Mouse (Mus musculus) hindbrain, embryonic 13.5 days (tissue): ENCODE results near the gene Tubb5. TPM values are rescaled to one million over a fixed set of nuclear protein-coding genes. Genes with fewer than 3 reads are reported as not detected.
"Not testable (repeated sequence)": the region's sequence is repeated elsewhere in the genome, so short reads cannot be mapped to it uniquely, and the experiment has no call there.

ENCODE experiments used
- ATAC-seq: fragments of 200-750 bp; cut with Nextera tagmentation; 2 replicates; pipeline ENCODE4 v1.8.0; 2017; ENCODE audit warnings: moderate TSS enrichment; ENCODE audit not compliant: low FRiP score
- H3K27ac ChIP-seq: fragments of 300-500 bp; sonication (generic); 2 replicates; pipeline ENCODE4 v1.5.1; 2015; ENCODE audit warnings: inconsistent platforms, mild to moderate bottlenecking, moderate library complexity
- H3K27me3 ChIP-seq: fragments of 300-500 bp; sonication (generic); 2 replicates; pipeline ENCODE4 v1.6.1; 2015; ENCODE audit warnings: mild to moderate bottlenecking, inconsistent platforms
- H3K36me3 ChIP-seq: fragments of 300-500 bp; sonication (generic); 2 replicates; pipeline ENCODE4 v1.6.1; 2015; ENCODE audit warnings: mild to moderate bottlenecking, inconsistent platforms
- H3K4me1 ChIP-seq: fragments of 300-500 bp; sonication (generic); replicated peaks from 2 replicates; pipeline ENCODE4 v1.6.1; 2015; ENCODE audit warnings: inconsistent platforms
- H3K4me2 ChIP-seq: fragments of 300-500 bp; sonication (generic); 2 replicates; pipeline ENCODE4 v1.6.1; 2015; ENCODE audit warnings: inconsistent platforms, mild to moderate bottlenecking, moderate library complexity
- H3K4me3 ChIP-seq: fragments of 300-500 bp; sonication (generic); 2 replicates; pipeline ENCODE4 v1.5.1; 2015; ENCODE audit warnings: mild to moderate bottlenecking, inconsistent platforms
- H3K9ac ChIP-seq: fragments of 300-500 bp; sonication (generic); 2 replicates; pipeline ENCODE4 v1.6.1; 2015; ENCODE audit warnings: mild to moderate bottlenecking, inconsistent platforms
- H3K9me3 ChIP-seq: fragments of 300-500 bp; sonication (generic); 2 replicates; pipeline ENCODE4 v1.6.1; 2016; ENCODE audit warnings: inconsistent platforms
- WGBS: fragments of 180-500 bp; shearing (Covaris S2); methylation state at CpG from one replicate; pipeline ENCODE4 v1.1.7; 2015; 5-methylcytosine and 5-hydroxymethylcytosine counted together
- polyA plus RNA-seq: library from polyadenylated mRNA; unstranded; fragments of >200 nt; fragmentation: Nextera tagmentation; extraction: Ambion mirVana; gene quantifications from 2 replicates; pipeline ENCODE4 v1.2.1, GENCODE M21; 2015

Gene Tubb5
- polyA plus RNA-seq, 1 experiment from 2014 or later, result 1,714 TPM

DNA sequence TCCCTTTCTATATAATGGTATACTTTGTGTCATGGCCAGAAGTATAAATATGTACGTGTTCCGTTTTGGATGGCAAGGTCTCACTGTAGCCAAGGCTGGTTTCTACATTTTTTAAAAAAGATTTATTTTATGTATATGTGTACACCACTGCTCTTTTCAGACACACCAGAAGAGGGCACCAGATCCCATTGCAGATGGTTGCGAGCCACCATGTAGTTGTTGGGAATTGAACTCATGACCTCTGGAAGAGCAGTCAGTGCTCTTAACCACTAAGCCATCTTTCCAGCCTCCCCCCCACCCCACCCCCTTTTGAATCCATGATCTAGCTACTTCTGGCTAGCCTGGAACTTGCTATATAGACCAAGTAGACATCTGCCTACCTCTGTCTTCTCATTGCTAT is 5.4 kb upstream of the Tubb5 start:
- 96% methylated on average over 3 of the region's 3 CpGs for WGBS
- no peak for ATAC-seq
- H3K4me1 ChIP-seq, result peaks cover 31% of the 10 kb centered on the region

DNA sequence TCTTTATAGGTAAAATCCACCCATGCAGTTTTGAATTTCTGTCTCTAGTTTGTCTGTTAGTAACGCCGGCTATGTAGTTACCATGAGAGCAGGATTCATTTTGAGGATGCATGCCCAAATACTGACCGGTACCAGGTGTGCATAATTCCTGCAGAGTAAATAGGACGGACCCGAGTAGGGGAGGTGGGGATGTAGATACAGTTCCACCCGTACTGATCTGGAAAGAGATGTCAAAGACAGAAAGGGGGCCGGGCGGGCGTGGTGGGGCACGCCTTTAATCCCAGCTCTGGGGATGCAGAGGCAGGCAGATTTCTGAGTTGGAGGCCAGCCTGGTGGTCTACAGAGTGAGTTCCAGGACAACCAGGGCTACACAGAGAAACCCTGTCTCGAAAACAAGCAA is 3.9 kb upstream of the Tubb5 start:
- Histone ChIP-seq H3K27ac (peak overlapping the region; percentile 78), H3K4me3 (peak overlapping the region; percentile 60), H3K9ac (peak overlapping the region; percentile 76), H3K4me2 (peak overlapping the region; percentile 75), H3K4me1 (peaks cover 31% of the 10 kb centered on the region), H3K36me3 (peaks cover 24% of the 10 kb centered on the region), H3K9me3 (no peaks in the 10 kb centered on the region), H3K27me3 (no peaks in the 10 kb centered on the region)
- ATAC-seq, result no peak
- WGBS, result 18% methylated on average over 11 of the region's 11 CpGs

More for the DNA sequence above, 5.4 kb upstream of the Tubb5 start:
- no peak overlapping the region for H3K27ac ChIP-seq
- H3K4me2 ChIP-seq, result no peak overlapping the region
- peaks cover 39% of the 10 kb centered on the region for H3K36me3 ChIP-seq
- no peaks in the 10 kb centered on the region for H3K27me3 ChIP-seq
- H3K9me3 ChIP-seq, result no peaks in the 10 kb centered on the region
- H3K4me3 ChIP-seq, result no peak overlapping the region
- H3K9ac ChIP-seq, result no peak overlapping the region

DNA sequence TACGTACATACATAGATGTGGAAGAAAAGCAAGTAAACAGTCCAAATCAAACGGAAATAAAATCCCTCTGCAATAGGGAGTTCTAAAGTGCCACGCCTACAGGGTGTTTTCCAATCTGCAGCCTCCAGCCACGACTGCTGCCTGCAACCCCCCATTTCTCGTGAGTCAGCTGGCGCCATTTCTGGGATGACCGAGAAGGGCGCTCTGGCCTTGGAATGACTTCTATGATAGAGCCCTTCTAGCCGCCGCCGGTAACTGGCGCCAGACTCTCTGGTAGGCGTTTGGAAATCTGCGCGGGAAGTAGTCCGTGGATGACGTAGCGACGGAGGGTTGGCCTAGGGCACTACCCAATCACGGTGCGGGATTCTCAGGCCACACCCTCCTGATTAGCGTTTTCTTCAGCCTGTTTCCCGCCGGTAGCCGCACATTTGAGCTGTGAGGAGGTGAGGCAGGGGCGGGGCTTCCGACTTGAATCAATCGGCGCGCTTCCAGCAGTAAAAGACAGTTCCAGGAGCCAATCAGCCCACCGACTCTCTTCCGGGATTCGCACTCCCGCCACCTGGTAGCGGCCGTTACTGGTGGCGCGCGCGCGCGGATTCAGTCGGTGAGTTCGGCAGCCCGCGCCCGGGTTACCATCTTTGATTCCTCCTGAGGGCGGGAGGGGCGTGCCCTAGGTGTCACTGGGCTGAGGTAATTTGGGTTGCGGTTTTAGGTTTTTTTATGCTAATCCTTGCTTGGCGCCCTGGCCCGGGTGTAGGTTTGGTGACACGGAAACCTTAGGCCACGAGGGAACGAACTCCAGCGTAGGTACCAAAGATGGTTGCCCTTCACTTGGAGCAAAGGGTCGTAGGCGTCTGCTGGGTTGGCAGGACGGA is 3.2 kb upstream of the Tubb5 start, which contains the start of gene Mdc1:
Gene Mdc1, plus strand, starts transcription at position 440 of the 875 bp plus-strand sequence.
- under 1% methylated on average over 59 of the region's 59 CpGs for WGBS
- peak; percentile 92 for ATAC-seq
- peak within 1 kb of the TSS; percentile 76 for H3K9ac ChIP-seq
- peaks cover 34% of the 10 kb centered on the region for H3K4me1 ChIP-seq
- no peaks in the 10 kb centered on the region for H3K27me3 ChIP-seq
- peak within 1 kb of the TSS; percentile 78 for H3K27ac ChIP-seq
- peak within 1 kb of the TSS; percentile 60 for H3K4me3 ChIP-seq
- H3K9me3 ChIP-seq, result no peaks in the 10 kb centered on the region
- peak within 1 kb of the TSS; percentile 75 for H3K4me2 ChIP-seq
- peaks cover 21% of the 10 kb centered on the region for H3K36me3 ChIP-seq

DNA sequence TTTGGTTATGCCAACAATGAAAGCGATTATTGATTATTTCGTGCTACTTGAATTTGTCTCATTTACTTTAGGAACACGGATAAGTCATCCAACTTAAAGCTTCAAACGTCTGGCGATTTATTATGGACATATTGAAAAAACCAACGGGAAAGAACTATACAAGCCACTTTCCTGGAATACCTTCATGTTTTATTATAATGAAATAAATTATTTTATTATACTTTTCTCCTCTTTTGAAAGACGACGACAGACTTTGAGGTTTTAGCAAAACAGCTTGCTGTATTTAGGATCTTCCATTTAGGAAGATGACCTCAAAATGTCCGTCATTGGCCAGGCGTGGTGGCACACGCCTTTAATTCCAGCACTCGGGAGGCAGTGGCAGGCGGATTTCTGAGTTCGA is 2.5 kb upstream of the Tubb5 start:
- no peaks in the 10 kb centered on the region for H3K27me3 ChIP-seq
- no peak for ATAC-seq
- peak overlapping the region; percentile 78; the same call in 1 of the 2 replicates for H3K27ac ChIP-seq
- peaks cover 21% of the 10 kb centered on the region for H3K36me3 ChIP-seq
- H3K4me1 ChIP-seq, result peaks cover 41% of the 10 kb centered on the region
- H3K4me3 ChIP-seq, result peak overlapping the region; percentile 35
- peak overlapping the region; percentile 46 for H3K4me2 ChIP-seq
- H3K9ac ChIP-seq, result 0 out of 2 replicates have a peak overlapping the region, but pooled peaks have one; percentile 39
- WGBS, result 59% methylated on average over 14 of the region's 14 CpGs
- H3K9me3 ChIP-seq, result no peaks in the 10 kb centered on the region

DNA sequence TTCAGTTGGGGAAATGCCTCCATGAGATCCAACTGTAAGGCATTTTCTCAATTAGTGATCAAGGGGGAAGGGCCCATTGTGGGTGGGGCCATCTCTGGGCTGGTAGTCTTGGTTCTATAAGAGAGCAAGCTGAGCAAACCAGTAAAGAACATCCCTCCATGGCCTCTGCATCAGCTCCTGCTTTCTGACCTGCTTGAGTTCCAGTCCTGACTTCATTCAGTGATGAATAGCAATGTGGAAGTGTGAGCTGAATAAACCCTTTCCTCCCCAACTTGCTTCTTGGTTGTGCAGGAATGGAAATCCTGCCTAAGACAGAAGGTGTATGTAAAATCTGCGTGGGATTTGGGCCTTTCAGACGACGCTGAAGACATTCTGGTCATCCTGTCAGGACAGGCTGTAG is 896 bp upstream of the Tubb5 start:
- 62% methylated on average over 3 of the region's 3 CpGs for WGBS
- not testable (repeated sequence) for H3K9me3 ChIP-seq, H3K27me3 ChIP-seq, ATAC-seq
- peak overlapping the region; percentile 67 for H3K4me2 ChIP-seq
- H3K4me1 ChIP-seq, result peaks cover 57% of the 10 kb centered on the region
- H3K9ac ChIP-seq, result peak overlapping the region; percentile 100
- H3K4me3 ChIP-seq, result peak overlapping the region; percentile 96
- H3K27ac ChIP-seq, result peak overlapping the region; percentile 99
- H3K36me3 ChIP-seq, result peaks cover 27% of the 10 kb centered on the region

DNA sequence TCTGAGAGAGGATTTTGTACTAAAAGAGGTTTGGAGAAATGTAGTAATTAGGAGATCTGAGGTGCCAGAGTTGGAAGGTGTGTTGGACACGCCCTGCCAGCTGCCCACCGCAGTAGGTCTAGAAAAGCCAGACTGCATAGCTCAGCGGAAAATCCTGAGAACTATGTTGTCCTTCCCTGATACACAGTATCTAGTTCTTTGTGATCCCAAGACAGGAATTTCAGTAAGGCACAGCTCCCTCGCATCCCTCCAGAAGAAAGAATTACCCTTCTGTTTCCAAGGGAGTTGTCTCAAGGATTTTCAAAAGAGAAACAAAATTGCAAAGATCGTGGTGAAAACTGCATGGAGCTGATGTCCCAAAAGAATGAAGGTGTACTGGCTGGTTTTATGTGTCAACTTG is 464 bp upstream of the Tubb5 start:
- H3K4me1 ChIP-seq, result peaks cover 61% of the 10 kb centered on the region
- H3K9me3 ChIP-seq, result no peaks in the 10 kb centered on the region
- H3K4me3 ChIP-seq, result peak overlapping the region; percentile 96
- H3K4me2 ChIP-seq, result peak overlapping the region; percentile 67
- H3K27ac ChIP-seq, result peak overlapping the region; percentile 99
- H3K36me3 ChIP-seq, result peaks cover 31% of the 10 kb centered on the region
- 0 out of 2 replicates have a peak, but pooled peaks have one; percentile 30 for ATAC-seq
- peak overlapping the region; percentile 100 for H3K9ac ChIP-seq
- no peaks in the 10 kb centered on the region for H3K27me3 ChIP-seq
- WGBS, result 3% methylated on average over 5 of the region's 5 CpGs

DNA sequence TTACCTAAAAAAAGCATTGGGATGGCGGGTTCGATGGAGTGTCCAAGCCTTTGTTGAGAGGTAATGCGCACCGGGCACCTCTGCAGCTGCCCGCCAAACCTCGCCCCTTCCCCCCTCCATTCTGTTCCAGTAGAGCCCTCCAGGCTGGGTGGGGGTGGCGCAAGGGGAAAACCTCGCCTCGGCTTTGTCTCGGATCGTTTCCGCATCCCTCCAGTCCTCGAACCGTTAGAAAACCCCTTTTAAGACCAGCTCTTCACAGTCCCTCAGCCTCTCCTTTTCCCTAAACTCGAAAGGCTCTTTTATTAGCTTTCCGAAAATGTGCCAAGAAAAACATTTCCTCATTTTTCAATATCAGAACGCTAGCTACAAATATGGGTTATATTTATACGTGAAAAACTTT is 619 bp downstream of the Tubb5 start:
- Histone ChIP-seq H3K27ac (peak overlapping the region; percentile 99), H3K9ac (peak overlapping the region; percentile 100), H3K36me3 (peaks cover 42% of the 10 kb centered on the region), H3K27me3 (no peaks in the 10 kb centered on the region), H3K4me3 (peak overlapping the region; percentile 96), H3K9me3 (no peaks in the 10 kb centered on the region), H3K4me1 (peaks cover 65% of the 10 kb centered on the region), H3K4me2 (peak overlapping the region; percentile 92)
- WGBS, result under 1% methylated on average over 18 of the region's 18 CpGs
- no peak for ATAC-seq

DNA sequence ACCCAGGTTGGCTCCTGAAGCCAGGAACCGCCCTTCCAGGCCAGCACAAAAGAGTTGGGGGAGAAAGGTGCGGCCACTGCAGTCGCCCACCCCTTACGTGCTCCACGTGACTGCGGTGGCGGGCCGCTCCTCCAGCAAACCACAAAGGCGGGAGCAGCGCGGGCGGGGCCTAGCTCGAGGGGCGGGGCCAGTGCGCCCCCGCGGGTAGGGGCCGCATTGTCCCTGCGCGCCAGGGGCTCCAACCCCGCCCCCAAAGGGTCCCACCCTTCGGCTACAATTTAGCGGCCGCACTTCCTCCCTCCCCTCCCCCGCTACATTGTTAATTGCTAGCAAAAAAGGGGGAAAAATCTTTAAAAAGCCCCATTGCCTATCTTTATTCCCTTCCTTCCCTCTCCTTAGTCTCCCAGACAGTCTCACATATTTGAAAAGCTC is 1.1 kb downstream of the Tubb5 start:
- 1% methylated on average over 21 of the region's 25 CpGs for WGBS
- H3K4me2 ChIP-seq, result peak overlapping the region; percentile 92
- H3K27me3 ChIP-seq, result no peaks in the 10 kb centered on the region
- peak overlapping the region; percentile 100 for H3K9ac ChIP-seq
- H3K27ac ChIP-seq, result peak overlapping the region; percentile 99
- ATAC-seq, result peak; percentile 25
- H3K4me3 ChIP-seq, result peak overlapping the region; percentile 96
- H3K9me3 ChIP-seq, result no peaks in the 10 kb centered on the region
- peaks cover 60% of the 10 kb centered on the region for H3K4me1 ChIP-seq
- peaks cover 47% of the 10 kb centered on the region for H3K36me3 ChIP-seq

DNA sequence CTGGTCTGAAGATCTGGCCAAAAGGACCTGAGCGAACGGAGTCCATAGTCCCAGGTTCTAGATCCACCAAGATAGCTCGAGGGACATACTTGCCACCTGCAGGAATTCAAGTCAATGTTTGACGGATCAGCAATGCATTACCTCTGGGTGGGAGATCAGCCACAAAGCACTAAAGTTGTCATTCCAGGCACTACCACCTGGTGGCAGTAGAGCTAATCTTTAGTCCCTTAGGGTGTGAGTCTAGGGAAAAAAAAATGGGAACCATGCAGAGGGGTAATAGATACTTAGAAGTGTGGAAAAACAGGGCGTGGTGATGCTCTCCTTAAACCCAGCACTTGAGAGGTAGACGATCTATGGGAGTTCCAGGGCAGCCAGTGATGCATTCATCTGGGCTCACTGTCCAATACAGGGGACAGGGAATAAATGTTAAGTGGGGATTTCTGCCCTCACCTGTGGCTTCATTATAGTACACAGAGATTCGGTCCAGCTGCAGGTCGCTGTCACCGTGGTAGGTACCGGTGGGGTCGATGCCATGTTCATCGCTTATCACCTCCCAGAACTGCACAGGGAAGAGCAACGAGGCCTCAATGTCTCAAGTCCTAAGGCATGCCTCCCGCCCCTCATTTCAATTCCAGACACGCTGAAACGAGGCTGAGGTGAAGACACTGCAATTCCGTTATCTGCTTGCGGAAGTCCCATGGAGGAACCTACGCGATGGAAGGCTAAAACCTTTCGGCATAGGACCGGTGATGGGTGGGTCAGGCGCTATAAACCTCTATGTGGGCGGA is 1.7 kb downstream of the Tubb5 start:
- 0 out of 2 replicates have a peak, but pooled peaks have one; percentile 0 for ATAC-seq
- WGBS, result 7% methylated on average over 24 of the region's 24 CpGs

DNA sequence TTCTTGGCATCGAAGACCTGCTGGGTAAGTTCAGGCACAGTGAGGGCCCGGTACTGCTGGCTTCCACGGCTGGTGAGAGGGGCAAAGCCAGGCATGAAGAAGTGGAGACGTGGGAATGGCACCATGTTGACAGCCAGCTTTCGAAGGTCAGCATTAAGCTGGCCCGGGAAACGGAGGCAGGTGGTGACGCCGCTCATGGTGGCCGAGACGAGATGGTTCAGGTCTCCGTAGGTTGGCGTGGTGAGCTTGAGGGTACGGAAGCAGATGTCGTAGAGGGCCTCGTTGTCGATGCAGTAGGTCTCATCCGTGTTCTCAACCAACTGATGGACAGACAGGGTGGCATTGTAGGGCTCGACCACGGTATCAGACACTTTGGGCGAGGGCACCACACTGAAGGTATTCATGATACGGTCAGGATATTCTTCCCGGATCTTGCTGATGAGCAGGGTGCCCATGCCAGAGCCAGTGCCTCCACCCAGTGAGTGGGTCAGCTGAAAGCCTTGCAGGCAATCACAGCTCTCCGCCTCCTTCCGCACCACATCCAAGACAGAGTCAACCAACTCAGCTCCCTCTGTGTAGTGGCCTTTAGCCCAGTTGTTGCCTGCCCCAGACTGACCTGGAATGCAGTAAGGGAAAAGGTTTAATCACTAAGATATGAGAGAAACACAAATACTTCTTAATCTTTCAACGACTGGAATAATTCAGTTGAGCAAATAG is 2.5 kb downstream of the Tubb5 start:
- Histone ChIP-seq H3K4me3 (peak overlapping the region; percentile 96), H3K4me1 (peaks cover 58% of the 10 kb centered on the region), H3K27me3 (no peaks in the 10 kb centered on the region), H3K4me2 (peak overlapping the region; percentile 92), H3K9me3 (no peaks in the 10 kb centered on the region), H3K9ac (peak overlapping the region; percentile 100), H3K36me3 (peaks cover 60% of the 10 kb centered on the region), H3K27ac (peak overlapping the region; percentile 99; the same call in 1 of the 2 replicates)
- 81% methylated on average over 26 of the region's 26 CpGs for WGBS
- ATAC-seq, result no peak

More for the DNA sequence above, 1.7 kb downstream of the Tubb5 start:
- H3K4me1 ChIP-seq, result peaks cover 56% of the 10 kb centered on the region
- peak overlapping the region; percentile 99 for H3K27ac ChIP-seq
- H3K9me3 ChIP-seq, result no peaks in the 10 kb centered on the region
- no peaks in the 10 kb centered on the region for H3K27me3 ChIP-seq
- peak overlapping the region; percentile 92 for H3K4me2 ChIP-seq
- peaks cover 52% of the 10 kb centered on the region for H3K36me3 ChIP-seq
- H3K4me3 ChIP-seq, result peak overlapping the region; percentile 96
- H3K9ac ChIP-seq, result peak overlapping the region; percentile 100

DNA sequence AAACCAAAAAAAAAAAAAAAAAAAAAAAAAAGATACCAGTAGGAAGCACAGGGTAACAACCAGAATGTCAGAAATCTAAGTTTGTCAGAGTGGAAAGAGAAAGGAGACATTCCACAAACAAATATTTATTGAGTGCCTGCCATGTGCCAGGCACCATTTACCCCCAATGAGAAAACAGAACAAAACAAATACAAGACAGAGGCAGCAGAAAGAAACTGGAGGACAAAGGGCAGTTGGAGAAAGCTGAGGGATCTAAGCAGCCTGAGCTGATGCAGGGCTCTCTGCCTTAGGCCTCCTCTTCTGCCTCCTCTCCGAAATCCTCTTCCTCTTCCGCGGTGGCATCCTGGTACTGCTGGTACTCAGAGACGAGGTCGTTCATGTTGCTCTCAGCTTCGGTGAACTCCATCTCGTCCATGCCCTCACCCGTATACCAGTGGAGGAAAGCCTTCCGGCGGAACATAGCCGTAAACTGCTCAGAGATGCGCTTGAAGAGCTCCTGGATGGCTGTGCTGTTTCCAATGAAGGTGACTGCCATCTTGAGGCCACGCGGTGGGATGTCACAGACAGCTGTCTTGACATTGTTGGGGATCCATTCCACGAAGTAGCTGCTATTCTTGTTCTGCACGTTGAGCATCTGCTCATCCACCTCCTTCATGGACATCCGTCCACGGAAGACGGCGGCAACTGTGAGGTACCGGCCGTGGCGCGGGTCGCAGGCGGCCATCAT is 3.2 kb downstream of the Tubb5 start:
- Histone ChIP-seq H3K9me3 (no peaks in the 10 kb centered on the region), H3K9ac (peak overlapping the region; percentile 100), H3K27me3 (no peaks in the 10 kb centered on the region), H3K4me3 (peak overlapping the region; percentile 96), H3K27ac (peak overlapping the region; percentile 30; the same call in 1 of the 2 replicates), H3K4me2 (peak overlapping the region; percentile 92), H3K4me1 (peaks cover 61% of the 10 kb centered on the region), H3K36me3 (peaks cover 62% of the 10 kb centered on the region)
- ATAC-seq, result no peak
- 79% methylated on average over 26 of the region's 26 CpGs for WGBS
